Mouse (Mus musculus) liver, embryonic 16.5 days (tissue): Measurements from ENCODE around the gene Top2a. TPM values are rescaled to one million over a fixed set of nuclear protein-coding genes. Genes with fewer than 3 reads are reported as not detected.

Experiments used
- ATAC-seq: fragments of 200-750 bp; cut with Nextera tagmentation; 2 replicates; pipeline ENCODE4 v1.8.0; 2017; ENCODE audit warnings: low read depth, mild to moderate bottlenecking, moderate number of reproducible peaks, moderate library complexity
- H3K27ac ChIP-seq: fragments of 300-500 bp; sonication (generic); 2 replicates; pipeline ENCODE4 v1.5.1; 2014; ENCODE audit warnings: mild to moderate bottlenecking, low read length
- H3K27me3 ChIP-seq: fragments of 300-500 bp; sonication (generic); 2 replicates; pipeline ENCODE4 v1.6.1; 2014; ENCODE audit warnings: low read depth, low read length, mixed read lengths; ENCODE audit not compliant: control insufficient read depth, insufficient read depth
- H3K36me3 ChIP-seq: fragments of 300-500 bp; sonication (generic); 2 replicates; pipeline ENCODE4 v1.6.1; 2014; ENCODE audit warnings: mild to moderate bottlenecking; ENCODE audit not compliant: control insufficient read depth, insufficient read depth
- H3K4me1 ChIP-seq: fragments of 300-500 bp; sonication (generic); 2 replicates; pipeline ENCODE4 v1.6.1; 2014; ENCODE audit warnings: low read depth, low read length, mixed read lengths; ENCODE audit not compliant: control insufficient read depth
- H3K4me2 ChIP-seq: fragments of 300-500 bp; sonication (generic); 2 replicates; pipeline ENCODE4 v1.6.1; 2014; ENCODE audit warnings: low read depth, low read length, mixed read lengths
- H3K4me3 ChIP-seq: fragments of 300-500 bp; sonication (generic); 2 replicates; pipeline ENCODE4 v1.5.1; 2014; ENCODE audit warnings: low read depth, mild to moderate bottlenecking, low read length
- H3K9ac ChIP-seq: fragments of 300-500 bp; sonication (generic); 2 replicates; pipeline ENCODE4 v1.6.1; 2014; ENCODE audit warnings: low read depth, low read length
- H3K9me3 ChIP-seq: fragments of 300-500 bp; sonication (generic); replicated peaks from 2 replicates; pipeline ENCODE4 v1.6.1; 2016; ENCODE audit warnings: low read length; ENCODE audit not compliant: control insufficient read depth
- WGBS: fragments of 180-500 bp; shearing (Covaris S2); extraction: QIAGEN DNeasy Blood & Tissue Kit; methylation state at CpG from one replicate; pipeline ENCODE4 v1.1.7; 2014; ENCODE audit not compliant: insufficient replicate concordance; 5-methylcytosine and 5-hydroxymethylcytosine counted together
- polyA plus RNA-seq: library from polyadenylated mRNA; unstranded; fragments of >200 nt; fragmentation: Nextera tagmentation; extraction: Ambion mirVana; gene quantifications from 2 replicates; pipeline ENCODE4 v1.2.1, GENCODE M21; 2015

Top2a gene
- polyA plus RNA-seq, 1 experiment from 2014 or later, result 189 TPM

GRCm38 (mm10) chr11:98959437-98960312 lies 64.3 kb downstream of the Top2a start:
- H3K4me2 ChIP-seq, result peak overlapping the region; percentile 99
- peaks cover 56% of the 10 kb centered on the region for H3K4me1 ChIP-seq
- peak overlapping the region; percentile 67 for H3K4me3 ChIP-seq
- peak overlapping the region; percentile 53 for H3K9ac ChIP-seq
- ATAC-seq, result peak; percentile 65
- no peaks in the 10 kb centered on the region for H3K36me3 ChIP-seq
- no peaks in the 10 kb centered on the region for H3K9me3 ChIP-seq
- peak overlapping the region; percentile 78 for H3K27ac ChIP-seq
- 0% methylated on average over 43 of the region's 43 CpGs for WGBS
- H3K27me3 ChIP-seq, result peaks cover 48% of the 10 kb centered on the region

GRCm38 (mm10) chr11:98956340-98956739 lies 67.6 kb downstream of the Top2a start:
- Histone ChIP-seq H3K27me3 (peaks cover 15% of the 10 kb centered on the region), H3K36me3 (no peaks in the 10 kb centered on the region), H3K27ac (no peak overlapping the region), H3K9ac (no peak overlapping the region), H3K4me3 (no peak overlapping the region), H3K4me1 (peaks cover 44% of the 10 kb centered on the region), H3K9me3 (no peaks in the 10 kb centered on the region), H3K4me2 (no peak overlapping the region)
- 62% methylated on average over 10 of the region's 10 CpGs for WGBS
- no peak for ATAC-seq

- 34% methylated on average over 7 of the region's 7 CpGs for WGBS
- ATAC-seq, result no peak
- Histone ChIP-seq H3K27ac (no peak overlapping the region), H3K9ac (no peak overlapping the region), H3K4me1 (peaks cover 47% of the 10 kb centered on the region), H3K36me3 (no peaks in the 10 kb centered on the region), H3K27me3 (peaks cover 9% of the 10 kb centered on the region), H3K4me2 (no peak overlapping the region), H3K9me3 (no peaks in the 10 kb centered on the region), H3K4me3 (no peak overlapping the region)
Observed at GRCm38 (mm10) chr11:98955707-98956235, 68.2 kb downstream of the Top2a start.

- no peaks in the 10 kb centered on the region for H3K36me3 ChIP-seq
- H3K4me1 ChIP-seq, result peaks cover 43% of the 10 kb centered on the region
- H3K9me3 ChIP-seq, result no peaks in the 10 kb centered on the region
- H3K4me2 ChIP-seq, result no peak overlapping the region
- H3K4me3 ChIP-seq, result no peak overlapping the region
- no peak overlapping the region for H3K9ac ChIP-seq
- peak overlapping the region; percentile 26 for H3K27ac ChIP-seq
- no peak for ATAC-seq
- H3K27me3 ChIP-seq, result peaks cover 2% of the 10 kb centered on the region
- 33% methylated on average over 16 of the region's 17 CpGs for WGBS
Observed at GRCm38 (mm10) chr11:98954801-98955706, 68.9 kb downstream of the Top2a start.

GRCm38 (mm10) chr11:98954373-98954772 lies 69.6 kb downstream of the Top2a start:
- WGBS, result 12% methylated on average over 10 of the region's 10 CpGs
- no peaks in the 10 kb centered on the region for H3K36me3 ChIP-seq
- ATAC-seq, result peak; percentile 14
- H3K9ac ChIP-seq, result no peak overlapping the region
- no peak overlapping the region for H3K4me3 ChIP-seq
- no peaks in the 10 kb centered on the region for H3K9me3 ChIP-seq
- H3K4me2 ChIP-seq, result peak overlapping the region; percentile 30
- H3K4me1 ChIP-seq, result peaks cover 44% of the 10 kb centered on the region
- peak overlapping the region; percentile 59; the same call in 1 of the 2 replicates for H3K27ac ChIP-seq
- H3K27me3 ChIP-seq, result no peaks in the 10 kb centered on the region

DNA sequence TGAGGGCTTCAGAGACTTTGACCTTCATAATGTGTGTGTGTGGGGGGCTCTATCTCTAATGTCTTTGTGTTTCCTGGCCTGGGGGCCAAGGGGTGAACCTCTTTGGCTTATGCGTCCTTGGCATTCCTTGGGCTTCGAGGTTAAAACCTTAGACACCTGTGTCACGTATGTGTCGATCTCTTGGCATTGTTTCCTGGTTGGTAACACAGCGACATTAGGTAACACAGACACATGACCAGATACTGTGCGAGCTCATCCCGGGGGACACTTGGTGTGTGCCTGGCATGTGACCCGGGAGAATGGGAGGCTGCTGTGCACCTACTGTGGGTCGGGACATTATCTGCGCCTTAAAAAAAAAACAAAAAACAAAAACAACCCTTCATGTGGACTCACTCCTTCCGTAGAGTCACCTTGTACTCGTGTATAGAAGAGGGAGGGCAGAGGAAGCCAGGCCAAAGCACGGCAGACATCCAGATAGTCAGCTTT lies 70.1 kb downstream of the Top2a start:
- no peaks in the 10 kb centered on the region for H3K27me3 ChIP-seq
- 24% methylated on average over 13 of the region's 13 CpGs for WGBS
- no peak overlapping the region for H3K4me3 ChIP-seq
- no peaks in the 10 kb centered on the region for H3K9me3 ChIP-seq
- H3K4me2 ChIP-seq, result peak overlapping the region; percentile 30
- peak overlapping the region; percentile 59 for H3K27ac ChIP-seq
- no peak overlapping the region for H3K9ac ChIP-seq
- peaks cover 43% of the 10 kb centered on the region for H3K4me1 ChIP-seq
- no peaks in the 10 kb centered on the region for H3K36me3 ChIP-seq
- peak; percentile 35 for ATAC-seq

DNA sequence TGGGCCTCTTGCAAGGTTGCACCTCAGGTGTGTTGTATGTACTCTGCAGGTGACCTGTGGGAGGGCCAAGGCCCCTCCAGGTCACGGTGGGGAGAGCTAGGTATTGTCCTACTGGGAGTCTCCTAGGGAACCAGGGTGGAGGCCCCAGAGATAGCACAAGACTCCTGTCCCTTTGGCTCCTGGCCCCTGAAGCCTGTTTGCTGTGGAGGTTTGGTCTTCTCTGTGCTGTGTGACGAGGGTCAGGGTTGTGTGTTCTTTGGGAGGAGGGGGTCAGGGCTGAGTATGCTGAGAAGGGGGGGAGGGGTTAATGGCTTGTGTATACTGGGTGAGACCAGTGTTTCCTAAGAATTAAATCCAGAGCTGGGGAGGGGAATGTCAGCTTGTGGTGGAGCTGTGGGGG lies 70.6 kb downstream of the Top2a start:
- 7% methylated on average over 2 of the region's 2 CpGs for WGBS
- Histone ChIP-seq H3K36me3 (no peaks in the 10 kb centered on the region), H3K27me3 (no peaks in the 10 kb centered on the region), H3K4me2 (no peak overlapping the region), H3K27ac (0 out of 2 replicates have a peak overlapping the region, but pooled peaks have one; percentile 15), H3K9ac (no peak overlapping the region), H3K4me1 (peaks cover 46% of the 10 kb centered on the region), H3K4me3 (no peak overlapping the region), H3K9me3 (no peaks in the 10 kb centered on the region)
- peak; percentile 56 for ATAC-seq

DNA sequence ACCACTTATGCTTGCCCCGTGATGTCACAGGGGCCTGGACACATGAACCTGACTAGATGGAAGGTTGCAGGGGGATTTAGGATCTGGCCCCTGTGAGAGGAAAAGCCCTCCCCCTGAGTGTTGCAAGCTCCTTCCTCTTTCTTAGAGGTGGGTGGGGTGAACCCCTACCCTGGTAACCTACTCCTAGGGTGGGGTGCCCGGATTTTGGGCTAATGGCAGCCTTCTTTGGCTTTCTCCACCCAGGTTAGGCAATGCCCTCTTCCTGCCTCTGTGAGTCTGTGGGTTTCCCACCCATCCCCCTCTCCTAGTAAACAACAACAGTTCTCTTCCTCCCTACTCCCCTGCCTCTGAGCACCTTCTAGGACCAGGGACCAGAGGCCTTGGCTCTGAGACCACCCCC lies 71.3 kb downstream of the Top2a start:
- no peak for ATAC-seq

More for the DNA sequence above, 71.3 kb downstream of the Top2a start:
- Histone ChIP-seq H3K4me3 (no peak overlapping the region), H3K27ac (no peak overlapping the region), H3K27me3 (no peaks in the 10 kb centered on the region), H3K36me3 (no peaks in the 10 kb centered on the region), H3K4me1 (peaks cover 52% of the 10 kb centered on the region), H3K9ac (no peak overlapping the region), H3K4me2 (no peak overlapping the region), H3K9me3 (no peaks in the 10 kb centered on the region)
- WGBS, result 36% methylated on average over 2 of the region's 2 CpGs
